Mouse (Mus musculus): ENCODE measurements around the gene Pcbp2. TPM values are rescaled to one million over a fixed set of nuclear protein-coding genes. Genes with fewer than 3 reads are reported as not detected.
A peak's percentile ranks its signal among the peaks of the same experiment; 100 is the strongest.

The Pcbp2 gene
- total RNA-seq, 1 experiment from 2014 or later = 144 TPM

- peak; percentile 85 for ATAC-seq (ENCODE audit: extremely low read depth, insufficient number of reproducible peaks, low FRiP score, poor library complexity, severe bottlenecking)
Measured at GRCm38 (mm10) chr15:102517976-102518858, 47.9 kb downstream of the Pcbp2 start, which contains the start of gene Tarbp2. TSS of gene Tarbp2 (plus strand) at chr15:102518192.

GRCm38 (mm10) chr15:102518859-102519201 lies 48.5 kb downstream of the Pcbp2 start:
- ATAC-seq (ENCODE audit: extremely low read depth, insufficient number of reproducible peaks, low FRiP score, poor library complexity, severe bottlenecking) = no peak

GRCm38 (mm10) chr15:102519211-102520141 lies 49.1 kb downstream of the Pcbp2 start:
- ATAC-seq (ENCODE audit: extremely low read depth, insufficient number of reproducible peaks, low FRiP score, poor library complexity, severe bottlenecking) = no peak

- no peak for ATAC-seq (ENCODE audit: extremely low read depth, insufficient number of reproducible peaks, low FRiP score, poor library complexity, severe bottlenecking)
Measured at GRCm38 (mm10) chr15:102520416-102520815, 50.1 kb downstream of the Pcbp2 start.

- no peak for ATAC-seq (ENCODE audit: extremely low read depth, insufficient number of reproducible peaks, low FRiP score, poor library complexity, severe bottlenecking)
Measured at GRCm38 (mm10) chr15:102521480-102521879, 51.1 kb downstream of the Pcbp2 start.

GRCm38 (mm10) chr15:102524892-102525485 lies 54.6 kb downstream of the Pcbp2 start, which contains the start of gene Npff:
TSS of gene Npff (minus strand) at chr15:102524942.
- ATAC-seq (ENCODE audit: extremely low read depth, insufficient number of reproducible peaks, low FRiP score, poor library complexity, severe bottlenecking) = peak; percentile 78

- no peak for ATAC-seq (ENCODE audit: extremely low read depth, insufficient number of reproducible peaks, low FRiP score, poor library complexity, severe bottlenecking)
Measured at GRCm38 (mm10) chr15:102526111-102527002, 56.0 kb downstream of the Pcbp2 start.

- ATAC-seq (ENCODE audit: extremely low read depth, insufficient number of reproducible peaks, low FRiP score, poor library complexity, severe bottlenecking) = no peak
Measured at GRCm38 (mm10) chr15:102527936-102528335, 57.6 kb downstream of the Pcbp2 start.

- ATAC-seq (ENCODE audit: extremely low read depth, insufficient number of reproducible peaks, low FRiP score, poor library complexity, severe bottlenecking) = no peak
Measured at GRCm38 (mm10) chr15:102528396-102528795, 58.1 kb downstream of the Pcbp2 start.

- no peak for ATAC-seq (ENCODE audit: extremely low read depth, insufficient number of reproducible peaks, low FRiP score, poor library complexity, severe bottlenecking)
Measured at GRCm38 (mm10) chr15:102530566-102530965, 60.2 kb downstream of the Pcbp2 start.

GRCm38 (mm10) chr15:102531586-102531985 lies 61.2 kb downstream of the Pcbp2 start:
- ATAC-seq (ENCODE audit: extremely low read depth, insufficient number of reproducible peaks, low FRiP score, poor library complexity, severe bottlenecking) = no peak

- ATAC-seq (ENCODE audit: extremely low read depth, insufficient number of reproducible peaks, low FRiP score, poor library complexity, severe bottlenecking) = no peak
Measured at GRCm38 (mm10) chr15:102532106-102532900, 62.0 kb downstream of the Pcbp2 start.

- ATAC-seq (ENCODE audit: extremely low read depth, insufficient number of reproducible peaks, low FRiP score, poor library complexity, severe bottlenecking) = no peak
Measured at GRCm38 (mm10) chr15:102533926-102534325, 63.6 kb downstream of the Pcbp2 start.

GRCm38 (mm10) chr15:102544801-102545200 lies 74.5 kb downstream of the Pcbp2 start:
- no peak for ATAC-seq (ENCODE audit: extremely low read depth, insufficient number of reproducible peaks, low FRiP score, poor library complexity, severe bottlenecking)

GRCm38 (mm10) chr15:102546246-102546645 lies 75.9 kb downstream of the Pcbp2 start:
- ATAC-seq (ENCODE audit: extremely low read depth, insufficient number of reproducible peaks, low FRiP score, poor library complexity, severe bottlenecking) = no peak

GRCm38 (mm10) chr15:102546677-102547427 lies 76.5 kb downstream of the Pcbp2 start:
- ATAC-seq (ENCODE audit: extremely low read depth, insufficient number of reproducible peaks, low FRiP score, poor library complexity, severe bottlenecking) = no peak

GRCm38 (mm10) chr15:102547478-102547877 lies 77.1 kb downstream of the Pcbp2 start:
- ATAC-seq (ENCODE audit: extremely low read depth, insufficient number of reproducible peaks, low FRiP score, poor library complexity, severe bottlenecking) = no peak
